Comparison of ENCODE assay signal across 26 mouse cellular contexts in the genomic region with DNA sequence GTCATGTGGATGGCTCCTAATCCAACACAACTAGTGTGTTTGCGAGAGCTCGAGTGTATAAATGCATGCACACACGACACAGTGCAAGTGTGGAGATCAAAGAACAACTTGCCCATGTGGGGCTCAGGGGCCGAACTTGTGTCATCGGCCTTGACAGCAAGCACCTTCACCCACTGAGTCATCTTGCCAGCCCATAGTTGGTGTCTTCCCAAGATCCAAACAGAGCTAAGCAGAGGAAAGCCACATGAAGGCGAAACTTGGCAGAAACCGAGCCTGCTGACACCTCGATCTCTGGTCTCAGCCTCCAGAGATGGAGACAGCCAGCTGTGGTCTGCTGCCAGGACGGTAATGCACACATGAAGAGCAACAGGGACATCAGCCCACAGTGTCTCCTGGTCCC.
DNase-seq lines count a peak whose midpoint lies in the region; ATAC-seq and TF ChIP-seq lines count a peak whose summit lies in the region.
"Had no signal": no experiment of that assay in that cellular context is flagged by ENCODE, and none has a peak within 500 bp of the region (broad histone marks: within the 10 kb centered on the region; RNA-seq: fewer than 3 reads in every experiment).

No protein-coding gene starts in this region.

- 76% methylated on average over 9 of the region's 9 CpGs for WGBS in forebrain, embryonic 11.5 days
- WGBS in forebrain, embryonic 12.5 days = 75% methylated on average over 9 of the region's 9 CpGs
- WGBS in lung, embryonic 14.5 days = 63% methylated on average over 9 of the region's 9 CpGs
- WGBS in lung, postnatal 0 days = 62% methylated on average over 9 of the region's 9 CpGs

- peaks cover 7% of the 10 kb centered on the region for H3K4me1 ChIP-seq in forebrain, embryonic 11.5 days (replicated peaks; ENCODE audit: control insufficient read depth, insufficient read depth, low read length)
- H3K4me1 ChIP-seq in forebrain, embryonic 12.5 days = peaks cover 21% of the 10 kb centered on the region
- H3K4me1 ChIP-seq in lung, embryonic 14.5 days (ENCODE audit: insufficient read depth) = 0 out of 2 replicates have a peak, but pooled peaks cover 3% of the 10 kb centered on the region
- no peaks in the 10 kb centered on the region for H3K4me1 ChIP-seq in lung, postnatal 0 days (ENCODE audit: insufficient read depth, low read depth, low read length)
- H3K4me1 ChIP-seq in E14TG2a.4 (replicated peaks; ENCODE audit: low read depth, low read length) = peaks cover 31% of the 10 kb centered on the region
- H3K4me1 ChIP-seq: liver, embryonic 15.5 days had no signal

- no peak for TF ChIP-seq EP300 in lung, postnatal 0 days (IDR thresholded peaks at IDR 0.05)

- peak; percentile 39 for DNase-seq in forebrain, embryonic 11.5 days (ENCODE audit: low spot score)
- DNase-seq in lung, embryonic 14.5 days = peak; percentile 31
- no peak for DNase-seq in lung, postnatal 0 days (ENCODE audit: low spot score)
- peak; percentile 15 for DNase-seq in adrenal gland, postnatal 25 days
- DNase-seq in Muller cell, postnatal 12 days (ENCODE audit: inconsistent ontology term) = no peak
- no peak for DNase-seq in retina, embryonic 14.5 days (ENCODE audit: low spot score)
- DNase-seq: cerebellum, adult 11-12 months; cerebellum, adult 9-11 months; forebrain, postnatal 0 days; heart, postnatal 36 days; kidney, adult 9 months; layer of hippocampus, adult 9-11 months; liver; right cerebral cortex, postnatal 14 days had no signal

- no peak overlapping the region for H3K4me3 ChIP-seq in forebrain, embryonic 11.5 days (ENCODE audit: low read depth, low read length)
- no peak overlapping the region for H3K4me3 ChIP-seq in forebrain, embryonic 12.5 days (replicated peaks)
- H3K4me3 ChIP-seq in lung, embryonic 14.5 days (ENCODE audit: low read depth, low read length) = no peak overlapping the region
- H3K4me3 ChIP-seq in lung, postnatal 0 days (ENCODE audit: low read depth, low read length) = no peak overlapping the region
- H3K4me3 ChIP-seq in E14TG2a.4 (replicated peaks; ENCODE audit: low read length) = 0 out of 2 replicates have a peak overlapping the region, but pooled peaks have one; percentile 23
- H3K4me3 ChIP-seq: embryonic facial prominence, embryonic 12.5 days; heart, embryonic 15.5 days; liver, embryonic 15.5 days; myocyte; neural tube, embryonic 12.5 days had no signal

- H3K4me2 ChIP-seq in forebrain, embryonic 11.5 days (ENCODE audit: low read depth, low read length, severe bottlenecking) = no peak overlapping the region
- H3K4me2 ChIP-seq in forebrain, embryonic 12.5 days = no peak overlapping the region
- no peak overlapping the region for H3K4me2 ChIP-seq in lung, embryonic 14.5 days
- no peak overlapping the region for H3K4me2 ChIP-seq in lung, postnatal 0 days (replicated peaks; ENCODE audit: low read depth, low read length)
- H3K4me2 ChIP-seq: hindbrain, embryonic 14.5 days; liver, embryonic 15.5 days had no signal

- no peak overlapping the region for H3K9ac ChIP-seq in forebrain, embryonic 11.5 days (ENCODE audit: low read length)
- no peak overlapping the region for H3K9ac ChIP-seq in forebrain, embryonic 12.5 days
- H3K9ac ChIP-seq in lung, embryonic 14.5 days = no peak overlapping the region
- no peak overlapping the region for H3K9ac ChIP-seq in lung, postnatal 0 days (replicated peaks; ENCODE audit: low read depth)
- H3K9ac ChIP-seq: embryonic facial prominence, embryonic 12.5 days; forebrain, postnatal 0 days; heart, embryonic 15.5 days; hindbrain, embryonic 14.5 days; liver, embryonic 15.5 days; neural tube, embryonic 12.5 days had no signal

- ATAC-seq in forebrain, embryonic 11.5 days (replicated peaks; ENCODE audit: low FRiP score) = no peak
- ATAC-seq in forebrain, embryonic 12.5 days (ENCODE audit: low FRiP score) = no peak
- no peak for ATAC-seq in lung, embryonic 14.5 days (ENCODE audit: insufficient read depth)
- no peak for ATAC-seq in lung, postnatal 0 days
- ATAC-seq: activated CD4-positive, CD25-positive, alpha-beta regulatory T cell, adult 4 months; CD4-positive, CD25-positive, alpha-beta regulatory T cell, adult 4 months; forebrain, postnatal 0 days; intestine, postnatal 0 days had no signal

- no peaks in the 10 kb centered on the region; the same call in 1 of the 2 replicates for H3K27me3 ChIP-seq in forebrain, embryonic 11.5 days (ENCODE audit: control insufficient read depth, insufficient read depth, low read length)
- H3K27me3 ChIP-seq in forebrain, embryonic 12.5 days = peaks cover 38% of the 10 kb centered on the region
- H3K27me3 ChIP-seq in lung, embryonic 14.5 days (ENCODE audit: insufficient read depth, low read length) = no peaks in the 10 kb centered on the region
- no peaks in the 10 kb centered on the region for H3K27me3 ChIP-seq in lung, postnatal 0 days (replicated peaks; ENCODE audit: insufficient read depth, low read length)
- H3K27me3 ChIP-seq in E14TG2a.4 (ENCODE audit: insufficient read depth, low read length) = peaks cover 82% of the 10 kb centered on the region

- TF ChIP-seq CTCF in lung, embryonic 14.5 days (IDR thresholded peaks at IDR 0.05; ENCODE audit: low read depth) = no peak
- TF ChIP-seq CTCF in lung, postnatal 0 days (IDR thresholded peaks at IDR 0.05) = no peak
- no peak for TF ChIP-seq CTCF in E14TG2a.4 (conservative IDR thresholded peaks at IDR 0.05; ENCODE audit: low read length)

- H3K36me3 ChIP-seq in forebrain, embryonic 11.5 days (ENCODE audit: control insufficient read depth, insufficient read depth, low read length) = no peaks in the 10 kb centered on the region
- no peaks in the 10 kb centered on the region for H3K36me3 ChIP-seq in forebrain, embryonic 12.5 days (replicated peaks)
- H3K36me3 ChIP-seq in lung, embryonic 14.5 days (ENCODE audit: insufficient read depth) = no peaks in the 10 kb centered on the region
- H3K36me3 ChIP-seq in lung, postnatal 0 days (ENCODE audit: insufficient read depth, low read length) = no peaks in the 10 kb centered on the region
- H3K36me3 ChIP-seq in E14TG2a.4 (ENCODE audit: insufficient read depth, low read length) = no peaks in the 10 kb centered on the region
- H3K36me3 ChIP-seq: embryonic facial prominence, embryonic 12.5 days; forebrain, embryonic 10.5 days; heart, embryonic 15.5 days; liver, embryonic 15.5 days; neural tube, embryonic 12.5 days had no signal

- no peaks in the 10 kb centered on the region for H3K9me3 ChIP-seq in forebrain, embryonic 11.5 days (ENCODE audit: control insufficient read depth, low read length)
- H3K9me3 ChIP-seq in forebrain, embryonic 12.5 days = no peaks in the 10 kb centered on the region
- H3K9me3 ChIP-seq in lung, embryonic 14.5 days (ENCODE audit: low read depth, low read length) = no peaks in the 10 kb centered on the region
- H3K9me3 ChIP-seq in lung, postnatal 0 days (ENCODE audit: low read length) = no peaks in the 10 kb centered on the region
- H3K9me3 ChIP-seq in E14TG2a.4 (ENCODE audit: low read length) = no peaks in the 10 kb centered on the region
- H3K9me3 ChIP-seq: embryonic facial prominence, embryonic 12.5 days; forebrain, embryonic 10.5 days; heart, embryonic 15.5 days; liver, embryonic 15.5 days; neural tube, embryonic 12.5 days had no signal

- no peak overlapping the region for H3K27ac ChIP-seq in forebrain, embryonic 11.5 days (ENCODE audit: low read depth, low read length)
- no peak overlapping the region for H3K27ac ChIP-seq in forebrain, embryonic 12.5 days
- no peak overlapping the region for H3K27ac ChIP-seq in lung, embryonic 14.5 days (ENCODE audit: low read depth)
- no peak overlapping the region for H3K27ac ChIP-seq in lung, postnatal 0 days (ENCODE audit: low read length)
- H3K27ac ChIP-seq: embryonic facial prominence, embryonic 12.5 days; heart, embryonic 15.5 days; hindbrain, embryonic 14.5 days; liver, embryonic 15.5 days; neural tube, embryonic 12.5 days had no signal

Comparison
In these comparisons a context has a peak if more than half of its experiments do, and no peak if none do; other contexts are left out.
1. DNase-seq: peak in forebrain, embryonic 11.5 days (single experiment), lung, embryonic 14.5 days (single experiment) and adrenal gland, postnatal 25 days (single experiment); none in lung, postnatal 0 days (single experiment), Muller cell, postnatal 12 days (single experiment) and retina, embryonic 14.5 days (single experiment).